Mouse (Mus musculus) midbrain, embryonic 10.5 days (tissue): ENCODE data around the gene Otulinl. TPM values are rescaled to one million over a fixed set of nuclear protein-coding genes. Genes with fewer than 3 reads are reported as not detected.
A peak's percentile ranks its signal among the peaks of the same experiment; 100 is the strongest.

Experiments
- DNase-seq: peaks from one replicate; pipeline ENCODE4 v3.0.0-alpha.2; 2017; ENCODE audit warnings: low spot score
- H3K27ac ChIP-seq: fragments of 300-500 bp; sonication (generic); replicated peaks from 2 replicates; pipeline ENCODE4 v1.5.1; 2016; ENCODE audit warnings: mild to moderate bottlenecking
- H3K27me3 ChIP-seq: fragments of 300-500 bp; sonication (generic); 2 replicates; pipeline ENCODE4 v1.6.1; 2016; ENCODE audit warnings: low read depth, mild to moderate bottlenecking; ENCODE audit not compliant: poor library complexity, severe bottlenecking
- H3K36me3 ChIP-seq: fragments of 300-500 bp; sonication (generic); 2 replicates; pipeline ENCODE4 v1.6.1; 2016; ENCODE audit warnings: mild to moderate bottlenecking, moderate library complexity
- H3K4me1 ChIP-seq: fragments of 300-500 bp; sonication (generic); 2 replicates; pipeline ENCODE4 v1.6.1; 2016
- H3K4me3 ChIP-seq: fragments of 300-500 bp; sonication (generic); 2 replicates; pipeline ENCODE4 v1.5.1; 2016; ENCODE audit warnings: mild to moderate bottlenecking, moderate library complexity
- H3K9me3 ChIP-seq: fragments of 300-500 bp; sonication (generic); replicated peaks from 2 replicates; pipeline ENCODE4 v1.6.1; 2016; ENCODE audit warnings: mild to moderate bottlenecking
- WGBS: fragments of 180-500 bp; shearing (Covaris S2); methylation state at CpG from one replicate; pipeline ENCODE4 v1.1.7; 2016; 5-methylcytosine and 5-hydroxymethylcytosine counted together
- polyA plus RNA-seq: library from polyadenylated mRNA; unstranded; fragments of >200 nt; fragmentation: Nextera tagmentation; extraction: Ambion mirVana; gene quantifications from 2 replicates; pipeline ENCODE4 v1.2.1, GENCODE M21; 2016

Gene Otulinl
- polyA plus RNA-seq, 1 experiment from 2014 or later, result 5.9 TPM

DNA sequence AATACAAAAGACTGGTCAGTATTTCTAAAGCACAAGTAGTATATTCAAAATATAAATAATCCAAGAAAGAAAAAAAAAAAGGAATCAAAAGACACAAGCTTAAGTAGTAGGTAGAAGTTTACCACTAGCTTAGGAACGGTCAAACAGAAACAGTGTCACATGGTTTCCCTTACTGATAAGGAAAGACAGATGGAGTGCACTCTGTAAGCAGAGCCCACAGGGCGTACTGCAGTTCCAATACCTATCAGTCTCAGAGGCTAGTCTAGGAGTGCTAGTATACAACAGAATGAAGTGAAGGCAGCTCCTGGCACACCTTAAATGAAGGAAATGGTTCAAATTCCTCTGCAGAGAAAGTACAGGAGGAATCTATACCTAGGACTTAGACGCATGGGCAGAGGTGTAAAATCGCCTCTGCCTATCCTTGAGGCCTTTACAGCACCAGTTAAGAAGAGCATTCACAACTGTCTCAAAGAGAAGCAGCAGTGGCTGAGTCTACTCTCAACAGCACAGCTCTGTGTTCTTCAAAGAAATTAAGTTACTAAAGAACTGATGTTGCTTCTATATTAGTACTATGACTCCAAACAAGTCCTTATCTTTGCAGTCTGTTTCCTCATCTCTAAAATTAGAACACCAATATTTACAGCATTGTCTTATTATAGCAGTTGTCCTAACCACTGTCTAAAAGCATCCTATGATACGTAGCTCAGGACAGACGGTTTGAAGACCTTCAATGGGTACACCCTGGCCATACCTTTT, 62.4 kb downstream of the Otulinl start:
- Histone ChIP-seq H3K4me3 (no peak overlapping the region), H3K4me1 (no peaks in the 10 kb centered on the region), H3K27me3 (no peaks in the 10 kb centered on the region), H3K27ac (no peak overlapping the region), H3K36me3 (peaks cover 82% of the 10 kb centered on the region), H3K9me3 (no peaks in the 10 kb centered on the region)
- 91% methylated on average over 6 of the region's 6 CpGs for WGBS
- DNase-seq, result no peak

DNA sequence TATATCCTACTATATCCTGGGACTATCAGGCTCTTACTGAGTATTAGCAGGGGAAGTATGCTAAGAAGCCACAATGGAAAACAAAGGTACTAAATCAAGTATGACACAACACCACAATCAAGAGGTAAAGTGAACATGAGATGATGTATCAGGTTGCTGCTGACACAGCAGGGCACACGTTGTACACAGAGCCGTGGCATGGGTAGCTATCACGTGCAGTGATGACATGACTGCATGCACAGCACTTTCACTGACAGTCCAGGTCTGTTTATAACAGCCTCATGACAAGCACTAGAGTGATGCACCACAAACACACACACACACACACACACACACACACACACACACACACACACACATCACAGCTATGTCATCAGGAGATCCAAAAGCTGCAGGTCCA, 64.2 kb downstream of the Otulinl start:
- Histone ChIP-seq H3K27me3 (no peaks in the 10 kb centered on the region), H3K36me3 (peaks cover 71% of the 10 kb centered on the region), H3K27ac (no peak overlapping the region), H3K9me3 (no peaks in the 10 kb centered on the region), H3K4me3 (no peak overlapping the region), H3K4me1 (no peaks in the 10 kb centered on the region)
- 95% methylated on average over 3 of the region's 3 CpGs for WGBS
- no peak for DNase-seq

DNA sequence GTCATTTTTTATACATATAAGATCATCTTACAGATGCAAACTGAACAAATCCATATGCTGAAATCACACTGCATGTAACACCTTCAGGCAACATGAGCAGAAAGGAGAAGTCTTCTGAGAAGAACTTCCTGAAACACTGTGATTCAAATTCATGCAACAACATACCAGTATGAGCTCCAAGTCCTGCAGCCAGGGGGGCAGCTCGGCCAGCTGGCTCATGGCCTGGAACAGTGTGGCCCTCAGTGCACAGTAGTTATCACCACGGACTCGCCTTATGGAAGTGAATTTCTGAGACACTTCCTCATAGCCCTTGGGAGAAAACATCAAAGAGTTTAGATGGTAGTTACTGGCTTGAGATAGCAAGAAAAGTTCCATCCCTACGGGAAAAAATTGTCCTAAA, 65.2 kb downstream of the Otulinl start:
- no peaks in the 10 kb centered on the region for H3K9me3 ChIP-seq
- no peak overlapping the region for H3K27ac ChIP-seq
- H3K36me3 ChIP-seq, result peaks cover 72% of the 10 kb centered on the region
- no peaks in the 10 kb centered on the region for H3K27me3 ChIP-seq
- no peaks in the 10 kb centered on the region for H3K4me1 ChIP-seq
- DNase-seq, result no peak
- 89% methylated on average over 4 of the region's 4 CpGs for WGBS
- H3K4me3 ChIP-seq, result no peak overlapping the region

DNA sequence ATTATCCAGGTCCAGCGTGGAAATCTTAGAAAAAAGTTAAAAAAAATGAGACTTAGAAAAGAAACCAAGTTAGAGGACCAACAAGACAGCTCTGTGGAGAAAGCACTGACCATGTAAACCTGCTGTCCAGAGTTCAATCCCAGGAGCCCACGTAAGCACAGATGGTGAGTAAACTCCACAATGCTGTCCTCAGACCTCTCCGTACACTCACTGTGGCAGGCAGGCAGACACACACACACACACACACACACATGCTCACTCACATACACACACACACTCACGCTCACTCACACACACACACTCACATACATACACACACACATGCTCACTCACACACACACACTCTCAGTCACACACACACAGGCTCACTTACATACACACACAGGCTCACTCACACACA, 68.1 kb downstream of the Otulinl start:
- H3K36me3 ChIP-seq, result peaks cover 73% of the 10 kb centered on the region
- no peak overlapping the region for H3K27ac ChIP-seq
- H3K27me3 ChIP-seq, result no peaks in the 10 kb centered on the region
- no peaks in the 10 kb centered on the region for H3K4me1 ChIP-seq
- H3K4me3 ChIP-seq, result no peak overlapping the region
- DNase-seq, result no peak
- no peaks in the 10 kb centered on the region for H3K9me3 ChIP-seq
- 94% methylated on average over 4 of the region's 4 CpGs for WGBS

DNA sequence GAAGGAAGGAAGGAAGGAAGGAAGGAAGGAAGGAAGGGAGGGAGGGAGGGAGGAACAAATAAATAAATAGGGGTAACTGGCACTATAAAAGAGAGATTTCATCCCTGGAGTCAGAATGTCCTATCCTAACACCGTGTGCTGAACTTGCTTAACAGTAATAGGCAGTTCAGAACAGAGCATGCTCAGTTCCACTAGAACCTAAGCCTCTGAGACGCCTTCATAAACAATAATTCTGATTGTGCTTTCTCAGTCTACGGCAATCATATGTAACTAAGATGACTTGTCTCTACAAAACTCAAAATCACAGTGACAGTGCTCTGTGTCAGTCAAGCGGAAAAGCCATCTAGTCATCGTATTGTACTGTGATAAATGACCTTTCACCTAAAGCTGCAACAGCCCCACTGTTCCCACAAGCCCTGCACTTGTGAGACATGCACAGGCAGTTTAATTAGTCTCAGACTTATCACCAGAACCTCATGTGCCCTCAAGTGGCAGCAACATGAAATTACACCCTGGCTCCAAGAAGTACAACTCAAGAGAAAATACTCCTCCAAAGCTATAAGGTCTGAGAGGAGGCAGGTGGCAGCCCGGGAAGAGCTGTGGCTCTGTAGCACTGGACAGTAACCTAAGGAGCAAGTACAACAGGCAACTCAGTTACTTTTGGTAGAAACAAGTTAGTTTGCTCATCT, 68.7 kb downstream of the Otulinl start:
- no peaks in the 10 kb centered on the region for H3K9me3 ChIP-seq
- WGBS, result 65% methylated on average over 6 of the region's 6 CpGs
- DNase-seq, result peak; percentile 62
- H3K27me3 ChIP-seq, result no peaks in the 10 kb centered on the region
- no peak overlapping the region for H3K27ac ChIP-seq
- H3K4me3 ChIP-seq, result no peak overlapping the region
- no peaks in the 10 kb centered on the region for H3K4me1 ChIP-seq
- H3K36me3 ChIP-seq, result peaks cover 73% of the 10 kb centered on the region

DNA sequence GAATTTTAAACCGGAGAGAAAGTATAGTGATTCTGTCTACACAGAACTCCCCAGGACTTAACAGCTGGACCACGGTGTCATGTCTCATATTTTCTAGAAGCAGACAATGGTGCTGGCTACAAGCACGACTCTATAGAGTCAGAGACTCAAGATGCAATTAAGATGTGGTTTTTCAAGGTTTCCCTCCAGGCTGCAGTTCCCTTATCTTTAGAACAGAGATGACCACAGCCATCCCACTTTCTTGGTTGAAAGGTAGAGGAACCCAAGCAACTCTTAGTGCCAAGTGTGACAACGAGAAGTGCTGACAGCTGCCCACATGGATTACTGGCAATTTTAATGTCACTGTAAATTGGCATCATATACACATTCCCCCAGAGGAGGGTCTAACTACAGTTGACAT, 71.8 kb downstream of the Otulinl start:
- no peak overlapping the region for H3K27ac ChIP-seq
- no peaks in the 10 kb centered on the region for H3K4me1 ChIP-seq
- H3K9me3 ChIP-seq, result no peaks in the 10 kb centered on the region
- no peaks in the 10 kb centered on the region for H3K27me3 ChIP-seq
- no peak for DNase-seq
- no peak overlapping the region for H3K4me3 ChIP-seq
- 92% methylated on average over 4 of the region's 4 CpGs for WGBS
- H3K36me3 ChIP-seq, result peaks cover 71% of the 10 kb centered on the region

DNA sequence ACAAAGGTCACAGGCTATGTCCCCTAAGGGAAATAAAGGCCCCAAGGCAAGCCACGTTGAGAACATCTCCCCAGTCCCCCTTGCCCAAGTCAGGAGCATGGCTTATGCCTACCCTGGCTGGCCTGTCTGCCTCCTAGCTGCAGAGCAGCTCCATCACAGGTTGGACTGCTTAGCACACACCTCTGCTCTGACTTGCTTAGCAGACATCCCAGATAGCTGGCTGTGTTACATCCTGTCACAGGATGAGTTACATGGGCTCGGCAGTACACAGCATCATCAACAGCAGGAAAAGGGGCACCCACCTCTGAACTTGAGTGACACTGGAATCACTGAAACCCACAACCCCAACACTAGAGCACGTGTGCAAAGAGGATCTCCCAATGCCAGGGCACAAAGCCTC, 76.1 kb downstream of the Otulinl start:
- WGBS, result 86% methylated on average over 3 of the region's 3 CpGs
- DNase-seq, result no peak
- no peaks in the 10 kb centered on the region for H3K9me3 ChIP-seq
- no peaks in the 10 kb centered on the region for H3K27me3 ChIP-seq
- peaks cover 67% of the 10 kb centered on the region for H3K36me3 ChIP-seq
- H3K4me1 ChIP-seq, result no peaks in the 10 kb centered on the region
- no peak overlapping the region for H3K4me3 ChIP-seq
- no peak overlapping the region for H3K27ac ChIP-seq

Other genes with a start within 250 kb of the Otulinl start
- gene Ank, start 214.9 kb downstream of the Otulinl start, polyA plus RNA-seq, result 6.3 and 6.4 TPM in 2 replicates
- gene Otulin, start 50.9 kb downstream of the Otulinl start, polyA plus RNA-seq, result 26.8 and 28.2 TPM in 2 replicates